8 mouse cellular contexts compared by ENCODE assay signal in genomic region chr7:44335031-44335878, GRCm38 (mm10). TPM values are rescaled to one million over a fixed set of nuclear protein-coding genes. Genes with fewer than 3 reads are reported as not detected.
DNase-seq lines count a peak whose midpoint lies in the region; ATAC-seq lines count a peak whose summit lies in the region.

No protein-coding gene starts in this region.

- H3K27me3 ChIP-seq in embryonic facial prominence, embryonic 14.5 days (replicated peaks; ENCODE audit: control insufficient read depth, insufficient read depth, low read length): peaks cover 70% of the 10 kb centered on the region
- peaks cover 83% of the 10 kb centered on the region for H3K27me3 ChIP-seq in limb, embryonic 10.5 days (ENCODE audit: low read depth, poor library complexity, severe bottlenecking)

- 7% methylated on average over 14 of the region's 40 CpGs for WGBS in embryonic facial prominence, embryonic 14.5 days
- 4% methylated on average over 34 of the region's 40 CpGs for WGBS in limb, embryonic 10.5 days

- H3K9me3 ChIP-seq in embryonic facial prominence, embryonic 14.5 days (ENCODE audit: control insufficient read depth, low read length): no peaks in the 10 kb centered on the region
- H3K9me3 ChIP-seq in limb, embryonic 10.5 days (replicated peaks): no peaks in the 10 kb centered on the region

- peak; percentile 56; the same call in 1 of the 2 replicates for ATAC-seq in embryonic facial prominence, embryonic 14.5 days (ENCODE audit: low read depth)

- peak overlapping the region; percentile 73 for H3K4me2 ChIP-seq in embryonic facial prominence, embryonic 14.5 days (ENCODE audit: low read depth, low read length)

- H3K27ac ChIP-seq in embryonic facial prominence, embryonic 14.5 days (replicated peaks; ENCODE audit: low read depth, low read length): no peak overlapping the region
- H3K27ac ChIP-seq in limb, embryonic 10.5 days: no peak overlapping the region

- H3K9ac ChIP-seq in embryonic facial prominence, embryonic 14.5 days (ENCODE audit: low read depth, low read length): peak overlapping the region; percentile 30; the same call in 1 of the 2 replicates

- intact Hi-C loops in left cerebral cortex, postnatal 4 days (cut with DNase I): no loop called here

- H3K36me3 ChIP-seq in embryonic facial prominence, embryonic 14.5 days (ENCODE audit: control insufficient read depth, insufficient read depth, low read length): no peaks in the 10 kb centered on the region
- no peaks in the 10 kb centered on the region for H3K36me3 ChIP-seq in limb, embryonic 10.5 days

- peak; percentile 68 for DNase-seq in adrenal gland, postnatal 10 days
- DNase-seq in adrenal gland, postnatal 4 days (ENCODE audit: low spot score in 2 of 2): no peak
- peak; percentile 63 for DNase-seq in left cerebral cortex, postnatal 4 days
- DNase-seq in left cerebral cortex, adult 8-10 months (ENCODE audit: low spot score in 2 of 2): no peak
- DNase-seq in embryonic facial prominence, embryonic 14.5 days (ENCODE audit: low spot score): peak; percentile 50
- DNase-seq in limb, embryonic 10.5 days (ENCODE audit: low spot score): peak; percentile 82
- peak; percentile 43 for DNase-seq in retina, adult 2 months (ENCODE audit: low read depth, low spot score)
- no peak for DNase-seq in left cerebral cortex, adult 11 months (ENCODE audit: low spot score)

- peak overlapping the region; percentile 42 for H3K4me3 ChIP-seq in embryonic facial prominence, embryonic 14.5 days (ENCODE audit: low read depth, low read length)
- H3K4me3 ChIP-seq in limb, embryonic 10.5 days: peak overlapping the region; percentile 51

- peaks cover 6% of the 10 kb centered on the region; the same call in 1 of the 2 replicates for H3K4me1 ChIP-seq in embryonic facial prominence, embryonic 14.5 days (ENCODE audit: control insufficient read depth, insufficient read depth, low read length)
- peaks cover 12% of the 10 kb centered on the region for H3K4me1 ChIP-seq in limb, embryonic 10.5 days

RNA-seq across cellular contexts. Expression of gene Shank1, which starts 25.2 kb away (rescaled TPM):
- total RNA-seq in adrenal gland, postnatal 10 days (2021): 1 to 10 TPM; 4.3 to 6.3 TPM
- total RNA-seq in adrenal gland, postnatal 4 days (2021): 10 to 100 TPM; 12.0 to 16.9 TPM
- 100 to 1,000 TPM; 299 to 336 TPM for total RNA-seq in left cerebral cortex, postnatal 4 days (2021)
- total RNA-seq in left cerebral cortex, adult 8-10 months (2022): 100 to 1,000 TPM; 509 to 568 (median 540) TPM
- 3.6 and 3.7 TPM in 2 replicates for polyA plus RNA-seq in embryonic facial prominence, embryonic 14.5 days (2014; fragmentation: Nextera tagmentation; extraction: Ambion mirVana)
- 0.31 and 0.40 TPM in 2 replicates for polyA plus RNA-seq in limb, embryonic 10.5 days (2016; fragmentation: Nextera tagmentation; extraction: Ambion mirVana)

RNA-seq across cellular contexts. Expression of gene Clec11a, which starts 28.6 kb away (rescaled TPM):
- 1 to 10 TPM; 4.2 to 5.4 TPM for total RNA-seq in adrenal gland, postnatal 10 days (2021)
- 1 to 10 TPM; 6.0 to 7.1 TPM for total RNA-seq in adrenal gland, postnatal 4 days (2021)
- 1 to 10 TPM; 2.5 to 2.8 TPM for total RNA-seq in left cerebral cortex, postnatal 4 days (2021)
- total RNA-seq in left cerebral cortex, adult 8-10 months (2022): 1 to 10 TPM; 2.6 to 3.7 (median 3.1) TPM
- 27.3 and 34.6 TPM in 2 replicates for polyA plus RNA-seq in embryonic facial prominence, embryonic 14.5 days (2014; fragmentation: Nextera tagmentation; extraction: Ambion mirVana)
- 1.1 and 1.7 TPM in 2 replicates for polyA plus RNA-seq in limb, embryonic 10.5 days (2016; fragmentation: Nextera tagmentation; extraction: Ambion mirVana)

RNA-seq across cellular contexts. Expression of gene Syt3, which starts 48.6 kb away (rescaled TPM):
- total RNA-seq in adrenal gland, postnatal 10 days (2021): 1 to 10 TPM; 2.5 to 4.2 TPM
- total RNA-seq in adrenal gland, postnatal 4 days (2021): 1 to 10 TPM; 3.6 to 4.4 TPM
- 10 to 100 TPM; 45.1 to 52.4 TPM for total RNA-seq in left cerebral cortex, postnatal 4 days (2021)
- 10 to 100 TPM; 64.0 to 74.2 (median 69.8) TPM for total RNA-seq in left cerebral cortex, adult 8-10 months (2022)
- polyA plus RNA-seq in embryonic facial prominence, embryonic 14.5 days (2014; fragmentation: Nextera tagmentation; extraction: Ambion mirVana): 2.4 and 2.6 TPM in 2 replicates
- 1.1 and 1.9 TPM in 2 replicates for polyA plus RNA-seq in limb, embryonic 10.5 days (2016; fragmentation: Nextera tagmentation; extraction: Ambion mirVana)

RNA-seq across cellular contexts. Expression of gene 1700008O03Rik, which starts 50.4 kb away (rescaled TPM):
- total RNA-seq in adrenal gland, postnatal 10 days (2021): 1 to 10 TPM in 1 of 2 experiments, under 1 TPM in 1; 0.57 to 1.4 TPM
- total RNA-seq in adrenal gland, postnatal 4 days (2021): 1 to 10 TPM; 1.0 to 2.0 TPM
- total RNA-seq in left cerebral cortex, postnatal 4 days (2021): 1 to 10 TPM; 1.3 to 2.4 TPM
- 1 to 10 TPM; 1.5 to 2.8 (median 2.2) TPM for total RNA-seq in left cerebral cortex, adult 8-10 months (2022)
- 0.33 and 0.80 TPM in 2 replicates for polyA plus RNA-seq in embryonic facial prominence, embryonic 14.5 days (2014; fragmentation: Nextera tagmentation; extraction: Ambion mirVana)
- polyA plus RNA-seq in limb, embryonic 10.5 days (2016; fragmentation: Nextera tagmentation; extraction: Ambion mirVana): 0.50 and 0.68 TPM in 2 replicates

Comparison
In these comparisons a context has a peak if more than half of its experiments do, and no peak if none do; other contexts are left out.
1. DNase-seq: peak in adrenal gland, postnatal 10 days (single experiment), left cerebral cortex, postnatal 4 days (single experiment), embryonic facial prominence, embryonic 14.5 days (single experiment), limb, embryonic 10.5 days (single experiment) and retina, adult 2 months (single experiment); none in adrenal gland, postnatal 4 days (0 of 2), left cerebral cortex, adult 8-10 months (0 of 2) and left cerebral cortex, adult 11 months (single experiment).
2. RNA of gene Shank1, which starts 25.2 kb away (total RNA-seq): 509 to 568 TPM in left cerebral cortex, adult 8-10 months and 299 to 336 TPM in left cerebral cortex, postnatal 4 days; 12.0 to 16.9 TPM in adrenal gland, postnatal 4 days and 4.3 to 6.3 TPM in adrenal gland, postnatal 10 days; every median in the first group is over 10 times any median in the second.
3. RNA of gene Syt3, which starts 48.6 kb away (total RNA-seq): 64.0 to 74.2 TPM in left cerebral cortex, adult 8-10 months and 45.1 to 52.4 TPM in left cerebral cortex, postnatal 4 days; 3.6 to 4.4 TPM in adrenal gland, postnatal 4 days and 2.5 to 4.2 TPM in adrenal gland, postnatal 10 days; every median in the first group is over 4 times any median in the second.